Mouse (Mus musculus) testis, adult 2 months (tissue): ENCODE results near the gene Fign.

ENCODE experiments used
- CTCF ChIP-seq: fragments of 200-500 bp; IDR thresholded peaks from 2 replicates; pipeline ENCODE4 v1.5.1; 2012; ENCODE audit warnings: low read depth, mild to moderate bottlenecking, inconsistent platforms, low read length, moderate library complexity; ENCODE audit not compliant: control insufficient read depth, insufficient read depth, insufficient replicate concordance
- POLR2A ChIP-seq: fragments of 200-500 bp; IDR thresholded peaks from 2 replicates; pipeline ENCODE4 v1.6.1; 2012; ENCODE audit warnings: low read depth, mild to moderate bottlenecking, inconsistent platforms, low read length, moderate library complexity; ENCODE audit not compliant: control insufficient read depth

DNA sequence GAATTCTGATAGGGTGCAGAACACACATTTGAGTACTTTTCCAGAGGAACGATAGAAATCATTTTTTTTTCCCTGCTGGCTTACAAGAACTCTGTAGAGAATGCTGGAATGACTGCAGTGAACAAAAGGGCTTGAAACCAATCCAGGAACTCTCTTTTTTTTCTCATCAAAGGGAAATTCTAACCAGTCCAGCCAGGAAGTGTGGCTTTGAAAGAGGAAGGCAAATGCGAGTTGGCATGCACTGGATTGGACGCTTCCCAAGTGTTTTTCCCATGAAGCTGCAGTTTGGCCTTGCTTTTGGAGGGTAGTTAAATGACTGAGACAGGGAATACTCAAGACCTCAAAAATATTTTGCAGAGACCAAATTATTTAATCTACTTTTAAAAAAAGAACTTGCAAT is 54.7 kb downstream of the Fign start:
- TF ChIP-seq CTCF (no peak), POLR2A (no peak)
